Mouse (Mus musculus): ENCODE measurements around the gene Tarbp1. TPM values are rescaled to one million over a fixed set of nuclear protein-coding genes. Genes with fewer than 3 reads are reported as not detected.

Gene Tarbp1
- total and polyA plus RNA-seq, 2 experiments from 2014 or later = 1.2 to 7.6 TPM

- no peaks in the 10 kb centered on the region for H3K27me3 ChIP-seq (ENCODE audit: insufficient read depth, low read length)
- 91% methylated on average over 8 of the region's 8 CpGs for WGBS
- no peak overlapping the region for H3K9ac ChIP-seq (replicated peaks; ENCODE audit: low read length)
- H3K36me3 ChIP-seq (ENCODE audit: insufficient read depth, low read length) = peaks cover 64% of the 10 kb centered on the region
- ATAC-seq (no peak), DNase-seq (ENCODE audit: low spot score) (no peak)
- no peak overlapping the region for H3K4me2 ChIP-seq (ENCODE audit: low read depth, low read length)
- no peak overlapping the region for H3K27ac ChIP-seq
- H3K4me1 ChIP-seq (ENCODE audit: insufficient read depth, low read length) = no peaks in the 10 kb centered on the region
- no peak overlapping the region for H3K4me3 ChIP-seq (ENCODE audit: low read length)
- no peaks in the 10 kb centered on the region for H3K9me3 ChIP-seq (ENCODE audit: low read length)
- TF ChIP-seq CTCF (IDR thresholded peaks at IDR 0.05; ENCODE audit: low read depth) = no peak
Measured at GRCm38 (mm10) chr8:126451158-126451557, 23.7 kb downstream of the Tarbp1 start.

DNA sequence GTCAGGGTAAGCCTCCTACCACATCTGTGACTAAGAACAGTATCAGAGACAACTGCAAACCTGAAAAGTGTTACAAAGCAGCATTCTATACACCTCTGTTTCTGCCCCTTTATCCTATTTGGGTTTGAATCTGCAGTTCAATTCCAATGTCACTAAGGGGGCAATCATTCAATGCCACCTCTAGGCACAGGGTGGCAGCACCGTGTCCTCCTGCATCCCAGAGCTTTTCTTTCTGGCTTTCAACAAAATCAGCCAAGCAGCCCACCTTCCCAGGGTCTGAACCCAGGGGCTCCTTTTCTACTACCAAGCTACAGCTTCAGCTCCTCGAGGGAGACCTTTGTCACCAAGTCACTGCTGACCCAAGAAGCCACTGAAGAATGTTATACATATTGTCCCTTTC lies 35.9 kb downstream of the Tarbp1 start:
- H3K9ac ChIP-seq (replicated peaks; ENCODE audit: low read length) = no peak overlapping the region
- DNase-seq (ENCODE audit: low spot score) (peak; percentile 18), ATAC-seq (no peak)
- peak; percentile 56 for TF ChIP-seq CTCF (IDR thresholded peaks at IDR 0.05; ENCODE audit: low read depth)
- 40% methylated on average over 2 of the region's 2 CpGs for WGBS
- no peaks in the 10 kb centered on the region for H3K27me3 ChIP-seq (ENCODE audit: insufficient read depth, low read length)
- no peak overlapping the region for H3K4me2 ChIP-seq (ENCODE audit: low read depth, low read length)
- H3K9me3 ChIP-seq (ENCODE audit: low read length) = no peaks in the 10 kb centered on the region
- no peak overlapping the region for H3K27ac ChIP-seq
- no peaks in the 10 kb centered on the region for H3K4me1 ChIP-seq (ENCODE audit: insufficient read depth, low read length)
- H3K4me3 ChIP-seq (ENCODE audit: low read length) = no peak overlapping the region
- H3K36me3 ChIP-seq (ENCODE audit: insufficient read depth, low read length) = peaks cover 42% of the 10 kb centered on the region; the same call in 1 of the 2 replicates

GRCm38 (mm10) chr8:126433827-126434226 lies 41.0 kb downstream of the Tarbp1 start:
- TF ChIP-seq CTCF (IDR thresholded peaks at IDR 0.05; ENCODE audit: low read depth) = peak; percentile 53
- H3K9me3 ChIP-seq (ENCODE audit: low read length) = no peaks in the 10 kb centered on the region
- 86% methylated on average over 7 of the region's 7 CpGs for WGBS
- ATAC-seq (no peak), DNase-seq (ENCODE audit: low spot score) (peak; percentile 53)
- H3K27me3 ChIP-seq (ENCODE audit: insufficient read depth, low read length) = no peaks in the 10 kb centered on the region
- H3K27ac ChIP-seq = no peak overlapping the region
- no peaks in the 10 kb centered on the region for H3K4me1 ChIP-seq (ENCODE audit: insufficient read depth, low read length)
- no peak overlapping the region for H3K4me2 ChIP-seq (ENCODE audit: low read depth, low read length)
- H3K36me3 ChIP-seq (ENCODE audit: insufficient read depth, low read length) = peaks cover 45% of the 10 kb centered on the region
- no peak overlapping the region for H3K9ac ChIP-seq (replicated peaks; ENCODE audit: low read length)
- no peak overlapping the region for H3K4me3 ChIP-seq (ENCODE audit: low read length)

GRCm38 (mm10) chr8:126429635-126430034 lies 45.2 kb downstream of the Tarbp1 start:
- Histone ChIP-seq H3K4me3 (ENCODE audit: low read length) (no peak overlapping the region), H3K9ac (replicated peaks; ENCODE audit: low read length) (no peak overlapping the region), H3K4me2 (ENCODE audit: low read depth, low read length) (no peak overlapping the region), H3K27me3 (ENCODE audit: insufficient read depth, low read length) (no peaks in the 10 kb centered on the region), H3K36me3 (ENCODE audit: insufficient read depth, low read length) (peaks cover 50% of the 10 kb centered on the region), H3K4me1 (ENCODE audit: insufficient read depth, low read length) (no peaks in the 10 kb centered on the region), H3K9me3 (ENCODE audit: low read length) (no peaks in the 10 kb centered on the region), H3K27ac (no peak overlapping the region)
- no peak for ATAC-seq
- TF ChIP-seq CTCF (IDR thresholded peaks at IDR 0.05; ENCODE audit: low read depth) = no peak
- 89% methylated on average over 5 of the region's 5 CpGs for WGBS
- DNase-seq (ENCODE audit: low spot score) = no peak

DNA sequence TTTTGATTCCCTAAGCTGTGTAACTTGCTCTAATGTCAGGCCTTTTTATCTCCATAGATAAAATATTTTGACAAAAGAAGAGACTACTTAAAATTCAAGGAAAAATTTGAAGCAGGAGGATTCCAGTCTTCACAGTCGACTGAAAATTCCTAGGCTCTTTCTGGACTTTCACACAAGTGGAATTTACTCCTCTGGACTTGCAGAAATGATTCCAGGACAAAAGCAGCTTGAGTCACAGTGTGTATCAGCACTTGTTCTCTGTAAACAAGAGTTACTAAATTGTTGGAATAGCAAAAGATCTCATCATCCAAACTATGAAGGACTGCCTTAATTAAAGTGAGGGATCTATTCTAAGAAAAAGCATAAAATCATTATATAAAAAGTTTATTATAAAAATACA lies 49.9 kb downstream of the Tarbp1 start:
- Histone ChIP-seq H3K9me3 (ENCODE audit: low read length) (no peaks in the 10 kb centered on the region), H3K4me3 (ENCODE audit: low read length) (no peak overlapping the region), H3K27me3 (ENCODE audit: insufficient read depth, low read length) (no peaks in the 10 kb centered on the region), H3K4me1 (ENCODE audit: insufficient read depth, low read length) (peaks cover 5% of the 10 kb centered on the region), H3K9ac (replicated peaks; ENCODE audit: low read length) (no peak overlapping the region), H3K4me2 (ENCODE audit: low read depth, low read length) (no peak overlapping the region), H3K36me3 (ENCODE audit: insufficient read depth, low read length) (peaks cover 43% of the 10 kb centered on the region), H3K27ac (no peak overlapping the region)
- DNase-seq (ENCODE audit: low spot score) (no peak), ATAC-seq (no peak)
- no peak for TF ChIP-seq CTCF (IDR thresholded peaks at IDR 0.05; ENCODE audit: low read depth)
- 71% methylated on average over 1 of the region's 1 CpGs for WGBS

- 76% methylated on average over 4 of the region's 4 CpGs for WGBS
- Histone ChIP-seq H3K9me3 (ENCODE audit: low read length) (no peaks in the 10 kb centered on the region), H3K27ac (no peak overlapping the region), H3K4me1 (ENCODE audit: insufficient read depth, low read length) (peaks cover 5% of the 10 kb centered on the region), H3K4me2 (ENCODE audit: low read depth, low read length) (no peak overlapping the region), H3K9ac (replicated peaks; ENCODE audit: low read length) (no peak overlapping the region), H3K27me3 (ENCODE audit: insufficient read depth, low read length) (no peaks in the 10 kb centered on the region), H3K4me3 (ENCODE audit: low read length) (no peak overlapping the region), H3K36me3 (ENCODE audit: insufficient read depth, low read length) (peaks cover 35% of the 10 kb centered on the region)
- TF ChIP-seq CTCF (IDR thresholded peaks at IDR 0.05; ENCODE audit: low read depth) = no peak
- ATAC-seq = no peak
- DNase-seq (ENCODE audit: low spot score) = no peak
Measured at GRCm38 (mm10) chr8:126424163-126424562, 50.7 kb downstream of the Tarbp1 start.

DNA sequence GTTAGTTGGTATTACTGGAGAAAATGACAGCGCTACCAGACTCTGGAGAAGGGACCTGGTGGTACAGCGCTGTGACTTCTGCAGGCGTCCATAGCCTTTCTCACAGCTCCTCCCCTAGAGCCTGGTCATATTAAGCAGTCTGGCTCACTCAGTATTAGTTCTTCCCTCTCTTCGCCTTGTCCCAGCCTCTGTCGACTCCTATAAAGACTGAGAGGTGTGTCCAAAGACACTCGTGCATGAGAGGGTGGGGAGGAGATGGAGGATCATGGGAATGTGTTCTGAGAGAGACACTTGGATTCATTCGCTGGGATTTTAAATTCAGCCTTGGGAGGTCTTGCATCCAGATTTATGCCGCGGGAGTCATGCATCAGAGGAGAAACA lies 52.0 kb downstream of the Tarbp1 start:
- Histone ChIP-seq H3K27ac (peak overlapping the region; percentile 80), H3K4me1 (ENCODE audit: insufficient read depth, low read length) (peaks cover 5% of the 10 kb centered on the region), H3K27me3 (ENCODE audit: insufficient read depth, low read length) (no peaks in the 10 kb centered on the region), H3K4me3 (ENCODE audit: low read length) (peak overlapping the region; percentile 64), H3K9ac (replicated peaks; ENCODE audit: low read length) (peak overlapping the region; percentile 70), H3K9me3 (ENCODE audit: low read length) (no peaks in the 10 kb centered on the region), H3K36me3 (ENCODE audit: insufficient read depth, low read length) (peaks cover 26% of the 10 kb centered on the region), H3K4me2 (ENCODE audit: low read depth, low read length) (peak overlapping the region; percentile 84)
- peak; percentile 57 for DNase-seq (ENCODE audit: low spot score)
- WGBS = 6% methylated on average over 9 of the region's 9 CpGs
- TF ChIP-seq CTCF (IDR thresholded peaks at IDR 0.05; ENCODE audit: low read depth) = no peak
- peak; percentile 63 for ATAC-seq
